Mouse (Mus musculus): Measurements from ENCODE around the gene Nos2.
A peak's percentile ranks its signal among the peaks of the same experiment; 100 is the strongest.
"Not testable (repeated sequence)": the region's sequence is repeated elsewhere in the genome, so short reads cannot be mapped to it uniquely, and the experiment has no call there.

The Nos2 gene

DNA sequence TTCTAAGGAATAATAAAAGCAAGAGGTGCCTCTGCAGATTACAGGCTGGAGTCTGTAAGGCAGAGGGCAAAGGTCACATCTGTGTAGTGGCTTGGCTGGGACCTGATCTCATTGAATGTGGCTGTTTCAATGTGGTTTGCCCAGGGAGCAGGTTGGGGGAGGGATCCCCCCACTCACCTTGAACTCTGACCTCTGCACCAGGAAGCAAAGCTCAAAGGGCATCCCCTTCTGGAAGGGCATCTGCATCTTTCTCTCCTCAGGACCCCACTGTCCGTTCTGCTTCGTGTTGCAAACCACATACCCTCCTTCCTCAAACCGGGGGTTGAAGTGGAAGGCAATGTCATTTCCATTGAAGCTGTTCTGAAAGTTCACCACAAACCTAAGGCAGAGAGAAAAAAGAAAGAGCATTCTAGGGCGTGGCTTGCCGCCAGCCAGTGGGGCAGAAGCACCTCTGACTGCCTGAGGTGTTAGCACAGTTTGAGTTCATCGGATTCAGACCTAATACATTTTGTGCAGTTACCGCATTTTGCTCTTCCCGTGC, 52.3 kb downstream of the Nos2 start:
- peaks cover 11% of the 10 kb centered on the region for H3K36me3 ChIP-seq (ENCODE audit: control insufficient read depth, insufficient read depth, low read length, poor library complexity, severe bottlenecking)
- no peaks in the 10 kb centered on the region for H3K27me3 ChIP-seq (ENCODE audit: control insufficient read depth, insufficient read depth, low read length, poor library complexity, severe bottlenecking)
- DNase-seq (ENCODE audit: low read depth, low spot score): no peak

DNA sequence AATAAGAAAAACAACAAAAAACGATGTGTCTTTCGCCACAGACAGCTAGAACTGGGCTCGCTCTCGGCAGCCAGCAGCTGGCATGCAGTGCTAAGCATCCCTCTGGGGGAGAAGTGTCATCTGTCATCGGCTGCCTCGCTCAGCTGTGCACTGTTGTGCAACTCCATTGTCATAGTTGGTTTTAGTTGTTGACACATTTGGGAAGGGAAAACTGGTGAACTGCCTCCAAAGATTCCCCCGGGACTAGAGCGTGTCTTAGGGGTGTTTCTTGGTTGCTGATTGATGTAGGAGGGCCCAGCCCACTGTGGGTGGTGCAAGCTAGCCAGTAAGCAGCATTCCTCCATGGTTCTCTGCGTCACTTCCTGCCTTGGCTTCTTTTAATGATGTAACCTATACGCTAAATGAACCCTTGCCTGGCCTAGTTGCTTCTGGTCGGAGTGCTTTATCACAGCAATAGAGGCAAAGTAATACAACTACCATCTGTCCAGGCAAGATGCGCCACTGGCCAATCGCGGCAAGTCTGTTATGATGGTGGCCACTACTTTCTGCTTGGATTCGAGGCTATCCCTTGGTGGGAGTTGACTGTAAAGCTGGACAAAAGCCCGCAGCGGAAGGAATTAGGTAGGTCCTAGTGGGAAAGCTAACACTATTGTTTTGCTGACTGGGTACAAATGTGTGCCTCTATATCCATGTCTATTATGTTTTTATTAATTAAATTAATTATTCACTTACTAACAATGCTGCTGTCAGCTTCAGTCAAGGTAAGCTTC, 53.0 kb downstream of the Nos2 start:
- Histone ChIP-seq H3K36me3 (ENCODE audit: control insufficient read depth, insufficient read depth, low read length, poor library complexity, severe bottlenecking) (peaks cover 10% of the 10 kb centered on the region), H3K27me3 (ENCODE audit: control insufficient read depth, insufficient read depth, low read length, poor library complexity, severe bottlenecking) (no peaks in the 10 kb centered on the region)
- DNase-seq (ENCODE audit: low read depth, low spot score): no peak

DNA sequence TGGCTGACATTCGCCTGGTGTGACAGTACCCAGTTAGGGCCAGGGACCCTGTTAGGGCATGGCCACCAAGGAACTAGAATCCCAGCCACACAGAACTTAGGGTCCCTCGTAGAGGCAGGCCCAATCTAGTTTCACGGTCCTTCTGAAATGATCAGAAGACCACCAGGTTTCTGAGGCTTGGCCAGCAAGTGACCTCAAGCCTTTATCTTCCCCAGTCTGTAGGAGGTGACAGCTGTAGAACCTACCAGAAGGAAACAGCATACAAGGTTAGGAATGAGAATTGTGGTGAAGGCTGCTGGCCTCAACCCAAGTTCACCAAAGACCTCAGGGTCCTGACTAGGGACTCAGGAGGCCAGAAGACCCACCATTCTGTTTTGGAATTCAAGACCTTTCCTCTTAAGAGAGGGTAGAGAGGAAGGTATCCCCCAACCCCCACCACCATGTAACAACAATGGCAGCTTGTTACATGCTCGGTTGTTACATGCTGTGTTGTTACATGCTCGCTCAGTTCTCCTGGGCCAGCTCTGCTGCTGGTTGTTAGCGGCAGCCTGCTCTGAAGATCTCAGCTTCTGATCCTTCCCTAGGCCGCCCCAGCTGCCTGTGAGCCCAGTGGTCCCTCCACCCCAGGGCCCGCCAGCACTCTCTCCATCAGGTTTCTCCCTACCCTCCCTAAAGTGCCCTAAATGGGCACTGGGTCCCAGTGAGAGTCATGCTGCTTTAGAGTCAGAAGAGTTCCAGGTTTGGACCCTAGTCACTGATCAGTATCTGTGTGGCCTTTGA, 56.3 kb downstream of the Nos2 start:
- DNase-seq (ENCODE audit: low read depth, low spot score): no peak
- Histone ChIP-seq H3K27me3 (ENCODE audit: control insufficient read depth, insufficient read depth, low read length, poor library complexity, severe bottlenecking) (no peaks in the 10 kb centered on the region), H3K36me3 (ENCODE audit: control insufficient read depth, insufficient read depth, low read length, poor library complexity, severe bottlenecking) (peaks cover 7% of the 10 kb centered on the region)

DNA sequence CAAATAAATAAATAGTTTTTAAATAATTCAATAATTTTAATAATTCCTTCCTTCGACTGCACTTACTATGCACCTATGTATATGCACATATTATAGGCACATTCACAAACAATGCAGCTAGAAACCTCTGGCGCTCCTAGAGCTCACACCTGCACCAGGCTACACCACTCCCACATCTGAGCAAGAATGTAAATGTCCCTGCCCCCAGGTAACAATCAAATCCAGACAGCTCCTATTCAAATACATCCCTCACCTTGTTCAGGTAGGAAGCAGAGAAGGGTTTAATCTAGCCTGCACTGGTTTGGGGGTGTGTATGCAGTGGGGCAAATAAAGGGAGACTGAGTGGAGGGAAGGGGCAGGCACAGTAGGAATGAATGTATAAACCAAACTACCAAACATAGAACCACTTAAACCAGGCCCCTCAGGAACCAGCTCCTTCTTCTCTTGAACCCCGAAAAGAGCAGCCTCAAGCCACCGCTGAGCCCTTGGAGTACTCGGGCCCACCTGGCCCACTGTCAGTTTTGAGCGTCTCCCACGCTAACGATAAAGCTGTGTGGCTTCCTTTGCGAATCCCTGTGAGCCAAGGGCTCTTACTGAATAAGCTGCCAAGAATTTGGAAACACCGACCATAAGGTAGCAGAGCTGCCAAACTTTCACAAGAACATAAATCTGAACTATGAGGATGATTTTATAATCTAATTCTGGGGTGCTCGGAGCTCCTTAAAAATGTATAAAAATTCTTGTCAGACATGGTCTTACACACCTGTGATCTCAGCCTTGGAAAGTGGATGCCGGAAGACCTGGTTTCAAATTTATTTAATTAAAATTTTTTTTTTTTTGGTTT, 57.8 kb downstream of the Nos2 start:
- Histone ChIP-seq H3K36me3 (ENCODE audit: control insufficient read depth, insufficient read depth, low read length, poor library complexity, severe bottlenecking) (peaks cover 7% of the 10 kb centered on the region; the same call in 1 of the 2 replicates), H3K27me3 (ENCODE audit: control insufficient read depth, insufficient read depth, low read length, poor library complexity, severe bottlenecking) (no peaks in the 10 kb centered on the region)
- no peak for DNase-seq (ENCODE audit: low read depth, low spot score)

DNA sequence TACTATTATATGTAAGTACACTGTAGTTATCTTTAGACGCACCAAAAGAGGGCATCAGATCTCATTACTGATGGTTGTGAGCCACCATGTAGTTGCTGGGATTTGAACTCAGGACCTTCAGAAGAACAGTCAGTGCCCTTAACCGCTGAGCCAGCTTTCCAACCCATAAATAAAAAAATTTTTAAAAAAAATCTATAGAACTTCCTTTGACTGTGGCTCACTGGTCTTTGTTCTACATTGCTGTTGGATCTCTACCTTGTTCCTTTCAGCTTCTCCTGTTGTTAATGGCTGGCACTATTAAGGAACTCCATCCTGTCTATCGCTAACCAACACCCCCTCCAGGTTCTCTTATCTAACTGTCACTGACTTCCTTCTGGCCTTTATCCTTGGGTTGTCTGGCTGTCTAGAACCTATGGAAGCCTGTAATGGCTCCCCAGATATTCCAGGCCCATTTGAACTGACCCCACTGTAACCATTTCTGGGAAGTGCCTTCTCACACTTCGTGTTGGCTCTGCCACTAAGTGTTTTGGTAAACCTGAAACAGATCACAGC, 59.6 kb downstream of the Nos2 start:
- DNase-seq (ENCODE audit: low read depth, low spot score): no peak
- H3K36me3 ChIP-seq (ENCODE audit: control insufficient read depth, insufficient read depth, low read length, poor library complexity, severe bottlenecking): peaks cover 1% of the 10 kb centered on the region; the same call in 1 of the 2 replicates
- H3K27me3 ChIP-seq (ENCODE audit: control insufficient read depth, insufficient read depth, low read length, poor library complexity, severe bottlenecking): no peaks in the 10 kb centered on the region

DNA sequence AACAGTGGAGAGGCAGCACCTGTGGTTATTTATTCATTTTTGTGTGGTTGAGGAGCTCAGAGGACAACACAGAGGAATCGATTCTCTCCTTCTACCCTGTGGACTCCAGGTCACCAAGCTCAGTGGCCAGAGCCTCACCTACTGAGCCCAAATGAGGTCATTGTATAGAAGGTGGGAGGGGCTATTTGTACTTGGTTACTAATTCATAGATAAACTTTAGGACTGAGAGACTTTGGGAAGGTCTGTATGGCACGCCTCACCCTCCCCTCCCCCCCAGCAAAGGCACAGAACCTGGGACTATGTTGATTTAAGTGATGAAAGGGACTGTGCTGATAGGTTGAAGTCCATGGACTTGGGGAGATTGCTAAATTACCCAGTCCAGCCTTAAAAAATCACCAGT, 61.5 kb downstream of the Nos2 start:
- no peaks in the 10 kb centered on the region; the same call in 1 of the 2 replicates for H3K36me3 ChIP-seq (ENCODE audit: control insufficient read depth, insufficient read depth, low read length, poor library complexity, severe bottlenecking)
- no peak for DNase-seq (ENCODE audit: low read depth, low spot score)
- no peaks in the 10 kb centered on the region for H3K27me3 ChIP-seq (ENCODE audit: control insufficient read depth, insufficient read depth, low read length, poor library complexity, severe bottlenecking)

DNA sequence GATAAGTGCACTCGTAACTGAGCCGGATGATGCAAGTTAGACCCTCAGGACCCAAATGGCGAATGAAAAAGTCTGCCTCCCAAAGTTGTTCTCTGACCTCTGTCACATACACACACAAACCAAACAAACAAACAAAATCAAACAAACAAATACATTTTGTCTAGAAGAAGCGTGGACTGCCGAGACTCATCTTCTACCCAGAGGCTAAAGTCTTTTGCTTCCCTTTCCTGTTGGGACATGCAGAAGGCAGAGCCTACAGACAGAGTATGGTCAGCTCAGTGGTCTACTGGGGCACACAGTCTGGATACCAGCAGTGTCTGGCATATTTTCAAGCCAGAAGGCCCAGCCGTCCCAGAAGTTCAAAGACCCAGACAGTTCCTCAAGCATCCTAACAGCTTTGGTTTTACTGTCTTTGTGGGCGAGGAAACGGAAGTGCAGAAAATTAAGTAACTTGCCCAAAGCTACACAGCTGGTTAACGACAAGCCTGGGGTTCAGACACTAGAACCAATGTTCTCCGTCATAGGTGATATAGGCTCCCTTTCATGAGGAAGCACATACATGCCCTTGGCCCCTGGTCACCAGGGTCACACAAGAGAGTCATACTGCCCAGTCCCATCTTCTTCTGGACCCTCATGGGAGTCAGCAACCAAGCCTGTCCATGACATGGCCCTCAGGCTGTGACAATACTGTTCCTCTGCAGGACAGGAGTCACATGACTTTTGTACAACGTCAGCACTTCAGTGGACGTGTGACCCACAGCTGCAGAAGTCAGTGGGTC, 62.1 kb downstream of the Nos2 start:
- peak; percentile 59 for DNase-seq (ENCODE audit: low read depth, low spot score)
- H3K27me3 ChIP-seq (ENCODE audit: control insufficient read depth, insufficient read depth, low read length, poor library complexity, severe bottlenecking): no peaks in the 10 kb centered on the region
- no peaks in the 10 kb centered on the region for H3K36me3 ChIP-seq (ENCODE audit: control insufficient read depth, insufficient read depth, low read length, poor library complexity, severe bottlenecking)

DNA sequence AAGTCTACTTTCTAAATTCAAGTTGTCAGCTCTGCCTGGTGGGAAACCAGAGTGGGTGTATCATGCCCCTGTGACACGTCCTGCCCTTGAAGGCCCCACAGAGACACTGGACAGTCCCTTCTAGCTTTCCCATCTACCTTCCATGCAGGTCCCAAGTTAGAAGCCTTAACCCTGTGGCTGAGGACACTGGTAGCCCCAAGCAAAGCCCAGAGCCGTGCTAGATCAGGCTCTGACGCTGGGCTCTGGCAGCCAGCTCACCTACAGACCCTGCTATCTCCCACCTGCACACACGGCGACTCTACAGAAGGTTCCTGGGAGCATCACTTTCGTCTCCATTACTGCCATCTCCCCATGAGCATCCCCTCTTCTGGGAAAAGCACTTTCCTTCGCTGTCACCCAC, 63.0 kb downstream of the Nos2 start:
- Histone ChIP-seq H3K36me3 (ENCODE audit: control insufficient read depth, insufficient read depth, low read length, poor library complexity, severe bottlenecking) (no peaks in the 10 kb centered on the region), H3K27me3 (ENCODE audit: control insufficient read depth, insufficient read depth, low read length, poor library complexity, severe bottlenecking) (no peaks in the 10 kb centered on the region)
- DNase-seq (ENCODE audit: low read depth, low spot score): no peak

DNA sequence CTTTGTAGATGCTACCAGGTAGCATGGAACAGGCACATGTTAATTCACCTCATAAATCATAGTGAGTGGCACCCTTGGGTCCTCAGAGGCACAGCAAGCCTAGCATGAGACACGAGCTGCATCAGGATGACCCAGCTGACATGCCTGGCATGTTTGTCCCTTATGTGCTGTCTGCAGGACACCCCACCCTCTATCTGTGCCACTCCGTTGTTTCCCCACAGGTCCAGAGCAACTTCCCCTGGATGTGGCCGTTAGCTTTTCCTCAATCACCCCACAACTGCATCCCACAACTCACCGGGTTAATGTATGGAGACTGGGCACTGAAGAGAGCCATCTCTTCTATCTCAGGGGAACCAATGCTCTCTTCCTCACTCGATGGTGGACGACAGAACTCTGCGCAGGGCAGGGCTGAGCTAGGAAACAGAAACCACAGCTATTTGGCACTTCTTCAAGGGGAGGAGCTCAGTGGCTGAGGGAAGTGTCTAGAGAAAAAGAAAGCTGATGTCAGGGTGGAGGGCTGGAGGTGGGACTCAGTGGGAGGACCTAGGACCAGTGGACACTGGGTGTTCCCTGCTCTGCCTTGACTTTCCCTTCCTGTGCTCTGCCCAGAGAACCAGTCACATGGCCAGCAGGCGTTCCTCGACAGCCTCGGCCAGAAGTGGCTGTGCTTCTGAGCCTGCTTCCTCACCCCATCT, 64.0 kb downstream of the Nos2 start, which contains the start of gene Lgals9:
Gene Lgals9, minus strand, starts transcription at position 464 of the 695 bp plus-strand sequence.
- no peaks in the 10 kb centered on the region for H3K27me3 ChIP-seq (ENCODE audit: control insufficient read depth, insufficient read depth, low read length, poor library complexity, severe bottlenecking)
- no peaks in the 10 kb centered on the region for H3K36me3 ChIP-seq (ENCODE audit: control insufficient read depth, insufficient read depth, low read length, poor library complexity, severe bottlenecking)
- peak; percentile 75 for DNase-seq (ENCODE audit: low read depth, low spot score)

DNA sequence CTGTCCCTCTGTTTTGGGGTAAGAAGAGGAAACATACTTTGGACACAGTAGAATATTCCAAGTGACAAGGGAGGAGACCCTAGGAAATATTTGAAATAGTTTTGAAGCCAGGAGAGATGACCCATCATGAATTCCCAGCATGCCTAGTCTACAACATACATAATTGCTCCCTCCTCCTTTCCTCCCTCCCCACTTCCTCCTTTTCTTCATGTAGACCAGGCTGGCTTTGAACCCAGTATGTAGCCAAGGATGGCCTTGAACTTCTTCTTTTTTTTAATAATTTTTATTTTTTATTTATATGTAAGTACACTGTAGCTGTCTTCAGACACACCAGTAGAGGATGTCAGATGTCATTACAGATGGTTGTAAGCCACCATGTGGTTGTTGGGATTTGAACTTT, 64.9 kb downstream of the Nos2 start:
- Histone ChIP-seq H3K36me3 (ENCODE audit: control insufficient read depth, insufficient read depth, low read length, poor library complexity, severe bottlenecking) (no peaks in the 10 kb centered on the region), H3K27me3 (ENCODE audit: control insufficient read depth, insufficient read depth, low read length, poor library complexity, severe bottlenecking) (no peaks in the 10 kb centered on the region)
- peak; percentile 30 for DNase-seq (ENCODE audit: low read depth, low spot score)

DNA sequence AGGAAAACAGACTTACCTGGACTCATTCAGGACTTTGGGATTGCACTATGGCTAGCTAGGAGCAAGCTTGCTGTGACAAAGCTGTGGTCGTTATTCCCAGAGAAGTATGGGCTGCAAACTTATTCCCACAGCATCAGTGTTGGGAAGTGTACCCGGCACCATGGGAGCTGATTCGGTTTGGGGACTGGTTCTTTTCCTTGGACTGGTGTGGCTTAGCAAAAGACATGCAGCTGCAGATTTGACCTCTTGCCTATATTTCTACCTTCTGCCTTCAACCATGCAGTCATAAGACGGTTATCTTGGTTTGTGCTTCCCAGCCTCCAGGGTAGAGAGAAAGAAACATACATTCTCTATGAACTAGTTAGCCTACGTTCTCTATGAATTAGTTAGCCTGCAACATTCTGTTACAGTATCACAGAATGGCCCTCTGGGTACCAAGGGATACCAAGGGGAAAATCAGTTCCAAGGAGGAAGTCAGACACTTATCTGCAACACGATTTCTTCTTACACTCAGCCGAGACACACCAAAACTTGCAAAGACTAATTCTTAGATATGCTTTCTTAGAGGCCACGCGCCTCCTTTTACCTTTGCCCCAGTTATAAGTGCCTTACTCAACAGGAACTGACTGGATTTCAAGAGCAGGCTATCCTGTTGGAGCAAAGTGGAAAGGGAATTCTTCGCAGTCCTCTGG, 65.9 kb downstream of the Nos2 start:
- no peak for DNase-seq (ENCODE audit: low read depth, low spot score)
- no peaks in the 10 kb centered on the region for H3K27me3 ChIP-seq (ENCODE audit: control insufficient read depth, insufficient read depth, low read length, poor library complexity, severe bottlenecking)
- no peaks in the 10 kb centered on the region for H3K36me3 ChIP-seq (ENCODE audit: control insufficient read depth, insufficient read depth, low read length, poor library complexity, severe bottlenecking)

DNA sequence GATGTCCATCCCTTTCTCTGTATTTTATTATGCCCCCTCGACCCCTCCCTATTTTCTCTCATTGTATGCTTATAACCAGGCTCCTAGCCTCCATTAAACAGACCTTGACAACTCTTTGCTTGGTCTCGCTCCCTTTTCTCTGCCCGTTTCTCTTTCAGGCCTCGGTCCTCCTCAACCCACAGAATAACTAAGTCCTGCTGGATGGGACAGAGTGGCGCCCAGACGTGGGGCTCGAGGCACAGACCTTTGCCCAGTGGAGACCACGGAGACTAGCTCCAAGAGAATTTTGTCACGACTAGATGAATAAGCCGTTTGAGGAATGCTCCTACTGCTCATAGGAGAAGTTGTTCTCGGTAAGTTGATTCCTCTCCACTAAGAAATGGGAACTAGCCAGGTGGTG, 68.6 kb downstream of the Nos2 start:
- DNase-seq (ENCODE audit: low read depth, low spot score); H3K27me3 ChIP-seq (ENCODE audit: control insufficient read depth, insufficient read depth, low read length, poor library complexity, severe bottlenecking); H3K36me3 ChIP-seq (ENCODE audit: control insufficient read depth, insufficient read depth, low read length, poor library complexity, severe bottlenecking): not testable (repeated sequence)

DNA sequence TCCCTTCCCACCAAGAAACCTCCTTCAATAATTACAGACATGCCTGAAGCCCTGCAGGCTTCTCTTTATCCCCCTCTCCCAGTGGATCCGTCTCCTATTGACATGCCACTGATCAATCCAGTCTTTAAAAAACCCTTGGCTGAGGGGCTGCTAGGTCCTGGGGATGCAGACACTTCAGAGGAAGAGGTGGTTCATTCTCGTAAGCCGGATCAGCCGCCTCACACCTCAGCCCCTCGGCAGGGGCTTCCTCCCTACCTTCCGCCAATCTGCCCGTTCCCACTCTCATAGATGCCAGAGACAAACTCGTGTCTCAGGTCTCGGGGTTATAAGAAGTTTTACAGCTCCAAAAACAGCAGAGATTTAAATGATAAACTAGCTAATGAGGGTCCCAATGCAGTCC, 69.5 kb downstream of the Nos2 start:
- no peaks in the 10 kb centered on the region for H3K27me3 ChIP-seq (ENCODE audit: control insufficient read depth, insufficient read depth, low read length, poor library complexity, severe bottlenecking)
- H3K36me3 ChIP-seq (ENCODE audit: control insufficient read depth, insufficient read depth, low read length, poor library complexity, severe bottlenecking): no peaks in the 10 kb centered on the region
- DNase-seq (ENCODE audit: low read depth, low spot score): no peak

Data from splenic B cell, adult 2 months (primary cell).